Mouse (Mus musculus) stomach, embryonic 15.5 days (tissue): ENCODE results near the gene Scgb1b15. TPM values are rescaled to one million over a fixed set of nuclear protein-coding genes. Genes with fewer than 3 reads are reported as not detected.
"Not testable (repeated sequence)": the region's sequence is repeated elsewhere in the genome, so short reads cannot be mapped to it uniquely, and the experiment has no call there.

Experiments
- ATAC-seq: fragments of 200-750 bp; cut with Nextera tagmentation; 2 replicates; pipeline ENCODE4 v1.8.0; 2017; ENCODE audit warnings: low read depth, moderate number of reproducible peaks, moderate TSS enrichment; ENCODE audit not compliant: insufficient read depth, low FRiP score
- H3K27ac ChIP-seq: fragments of 300-500 bp; sonication (generic); 2 replicates; pipeline ENCODE4 v1.5.1; 2015; ENCODE audit warnings: mild to moderate bottlenecking, inconsistent platforms
- H3K27me3 ChIP-seq: fragments of 300-500 bp; sonication (generic); replicated peaks from 2 replicates; pipeline ENCODE4 v1.6.1; 2015; ENCODE audit warnings: inconsistent platforms
- H3K36me3 ChIP-seq: fragments of 300-500 bp; sonication (generic); 2 replicates; pipeline ENCODE4 v1.6.1; 2015; ENCODE audit warnings: inconsistent platforms
- H3K4me1 ChIP-seq: fragments of 300-500 bp; sonication (generic); 2 replicates; pipeline ENCODE4 v1.6.1; 2015; ENCODE audit warnings: inconsistent platforms
- H3K4me2 ChIP-seq: fragments of 300-500 bp; sonication (generic); 2 replicates; pipeline ENCODE4 v1.6.1; 2015; ENCODE audit warnings: mild to moderate bottlenecking, inconsistent platforms
- H3K4me3 ChIP-seq: fragments of 300-500 bp; sonication (generic); replicated peaks from 2 replicates; pipeline ENCODE4 v1.5.1; 2015; ENCODE audit warnings: inconsistent platforms
- H3K9ac ChIP-seq: fragments of 300-500 bp; sonication (generic); 2 replicates; pipeline ENCODE4 v1.6.1; 2015; ENCODE audit warnings: inconsistent platforms
- H3K9me3 ChIP-seq: fragments of 300-500 bp; sonication (generic); 2 replicates; pipeline ENCODE4 v1.6.1; 2016; ENCODE audit warnings: inconsistent platforms
- polyA plus RNA-seq: library from polyadenylated mRNA; unstranded; fragments of >200 nt; fragmentation: Nextera tagmentation; extraction: Ambion mirVana; gene quantifications from 2 replicates; pipeline ENCODE4 v1.2.1, GENCODE M21; 2015

The Scgb1b15 gene
- polyA plus RNA-seq = not detected in 2 replicates

- H3K4me1 ChIP-seq, H3K27ac ChIP-seq, H3K27me3 ChIP-seq, H3K9ac ChIP-seq, H3K9me3 ChIP-seq, H3K36me3 ChIP-seq, H3K4me3 ChIP-seq, ATAC-seq, H3K4me2 ChIP-seq: not testable (repeated sequence)
Measured at GRCm38 (mm10) chr7:32836254-32836653, at the start of gene Scgb1b15. Scgb1b15 (plus strand) TSS chr7:32836554.

DNA sequence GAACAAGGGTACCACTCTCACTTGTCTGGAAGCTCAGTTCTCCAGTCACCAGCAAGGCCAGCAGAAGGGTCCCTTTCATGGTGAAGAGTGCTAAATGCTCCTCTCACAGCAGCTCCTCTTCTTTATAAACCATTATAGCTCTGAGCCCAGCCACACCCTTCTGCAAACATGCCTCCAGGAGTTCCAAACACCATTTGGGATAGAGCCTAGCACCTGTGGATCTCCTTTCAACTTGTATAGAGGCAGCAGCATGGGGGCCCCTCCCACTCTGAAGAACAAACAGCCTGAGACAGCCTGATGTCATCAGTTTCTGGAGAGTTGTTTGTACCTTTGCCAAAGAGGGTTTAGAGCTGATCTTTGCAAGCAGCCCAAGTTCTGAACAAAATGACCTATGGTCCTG is 6.8 kb upstream of the Scgb1b15 start, which contains the start of gene Scgb2b15:
Gene Scgb2b15, minus strand, starts transcription at position 101 of the 400 bp plus-strand sequence.
- not testable (repeated sequence) for H3K27me3 ChIP-seq, ATAC-seq, H3K4me3 ChIP-seq

More for the DNA sequence above, 6.8 kb upstream of the Scgb1b15 start, which contains the start of gene Scgb2b15:
- not testable (repeated sequence) for H3K4me1 ChIP-seq, H3K4me2 ChIP-seq, H3K9me3 ChIP-seq, H3K27ac ChIP-seq, H3K9ac ChIP-seq, H3K36me3 ChIP-seq

Other genes starting within 250 kb of the Scgb1b15 start
- gene Scgb2b15, start 6.9 kb upstream of the Scgb1b15 start, polyA plus RNA-seq = not detected in 2 replicates
- not detected in 2 replicates for gene Scgb2b17, start 220.0 kb downstream of the Scgb1b15 start, polyA plus RNA-seq
- not detected in 2 replicates for gene Scgb1b17, start 226.9 kb downstream of the Scgb1b15 start, polyA plus RNA-seq